Mouse (Mus musculus) ES-Bruce4 (cell line): ENCODE data around the gene Pkmyt1. TPM values are rescaled to one million over a fixed set of nuclear protein-coding genes. Genes with fewer than 3 reads are reported as not detected.

Experiments used
- H3K27ac ChIP-seq: 2 replicates; pipeline ENCODE4 v1.5.1; 2012; ENCODE audit warnings: low read length, inconsistent platforms; ENCODE audit not compliant: insufficient read depth
- H3K27me3 ChIP-seq: 2 replicates; pipeline ENCODE4 v1.6.1; 2012; ENCODE audit warnings: mild to moderate bottlenecking, low read length, inconsistent platforms; ENCODE audit not compliant: control insufficient read depth, poor library complexity, insufficient read depth, severe bottlenecking
- H3K36me3 ChIP-seq: 2 replicates; pipeline ENCODE4 v1.6.1; 2012; ENCODE audit warnings: inconsistent platforms, mild to moderate bottlenecking, low read length, moderate library complexity; ENCODE audit not compliant: control insufficient read depth, poor library complexity, insufficient read depth, severe bottlenecking
- H3K4me1 ChIP-seq: one replicate; pipeline ENCODE4 v1.8.1; 2011; ENCODE audit warnings: low read length; ENCODE audit not compliant: control insufficient read depth, insufficient read depth
- H3K4me3 ChIP-seq: 2 replicates; pipeline ENCODE4 v1.5.1; 2011; ENCODE audit warnings: low read depth, mild to moderate bottlenecking, low read length
- H3K9ac ChIP-seq: 2 replicates; pipeline ENCODE4 v1.6.1; 2012; ENCODE audit warnings: low read depth, mild to moderate bottlenecking, inconsistent platforms; ENCODE audit not compliant: poor library complexity, severe bottlenecking
- H3K9me3 ChIP-seq: replicated peaks from 2 replicates; pipeline ENCODE4 v1.6.1; 2012; ENCODE audit warnings: mild to moderate bottlenecking, low read length, inconsistent platforms; ENCODE audit not compliant: control insufficient read depth, poor library complexity, insufficient read depth, severe bottlenecking
- CTCF ChIP-seq: IDR thresholded peaks from one replicate; pipeline ENCODE4 v1.8.1; 2011; ENCODE audit warnings: low read depth, low read length
- EP300 ChIP-seq: IDR thresholded peaks from 2 replicates; pipeline ENCODE4 v1.6.1; 2011; ENCODE audit warnings: low read depth, low read length; ENCODE audit not compliant: insufficient read depth
- POLR2A ChIP-seq: IDR thresholded peaks from one replicate; pipeline ENCODE4 v1.8.1; 2011; ENCODE audit warnings: low read length; ENCODE audit not compliant: insufficient read depth
- polyA plus RNA-seq: library from polyadenylated mRNA; stranded (reverse); fragments of >200 nt; gene quantifications from 2 replicates; pipeline ENCODE4 v1.2.4, GENCODE M21; 2011; ENCODE audit warnings: low read depth; ENCODE audit not compliant: missing spikeins, insufficient read depth, insufficient read length

The Pkmyt1 gene
- polyA plus RNA-seq, 1 experiment = 26.5 TPM

- Histone ChIP-seq H3K4me1 (peaks cover 2% of the 10 kb centered on the region), H3K9me3 (no peaks in the 10 kb centered on the region), H3K27ac (peak overlapping the region; percentile 2; the same call in 1 of the 2 replicates), H3K4me3 (peak overlapping the region; percentile 79), H3K36me3 (no peaks in the 10 kb centered on the region), H3K27me3 (no peaks in the 10 kb centered on the region), H3K9ac (peak overlapping the region; percentile 91)
- TF ChIP-seq EP300 (no peak), POLR2A (no peak), CTCF (no peak)
Measured at GRCm38 (mm10) chr17:23726758-23727142, 614 bp downstream of the Pkmyt1 start.

- H3K4me1 ChIP-seq = peaks cover under 1% of the 10 kb centered on the region
- H3K27me3 ChIP-seq = no peaks in the 10 kb centered on the region
- no peak for TF ChIP-seq EP300
- TF ChIP-seq POLR2A = no peak
- no peak for TF ChIP-seq CTCF
- H3K9me3 ChIP-seq = no peaks in the 10 kb centered on the region
- no peak overlapping the region for H3K27ac ChIP-seq
- no peaks in the 10 kb centered on the region for H3K36me3 ChIP-seq
- H3K4me3 ChIP-seq = no peak overlapping the region
- H3K9ac ChIP-seq = no peak overlapping the region
Measured at GRCm38 (mm10) chr17:23730441-23730840, 4.3 kb downstream of the Pkmyt1 start.

DNA sequence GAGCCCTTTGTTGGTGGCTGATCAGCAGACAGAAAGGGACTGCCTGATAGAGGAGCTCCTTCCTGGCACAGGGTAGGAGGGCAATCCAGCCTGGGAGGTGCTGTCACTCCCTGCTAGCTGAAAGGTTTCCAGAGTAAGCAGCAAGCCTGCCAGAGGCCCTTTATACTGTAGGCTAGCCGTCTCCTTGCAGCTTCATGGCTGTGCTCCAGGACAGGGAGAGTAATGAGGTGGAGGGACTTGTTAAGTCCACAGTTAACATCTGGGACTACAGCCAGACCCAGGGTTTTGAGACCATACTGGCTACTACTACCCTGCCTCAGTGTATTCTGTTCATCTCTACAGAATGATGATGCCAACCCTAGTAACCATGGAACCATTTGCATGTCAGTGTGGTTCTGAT, 8.2 kb downstream of the Pkmyt1 start:
- H3K36me3 ChIP-seq = no peaks in the 10 kb centered on the region
- no peak for TF ChIP-seq CTCF
- TF ChIP-seq POLR2A = no peak
- TF ChIP-seq EP300 = no peak

DNA sequence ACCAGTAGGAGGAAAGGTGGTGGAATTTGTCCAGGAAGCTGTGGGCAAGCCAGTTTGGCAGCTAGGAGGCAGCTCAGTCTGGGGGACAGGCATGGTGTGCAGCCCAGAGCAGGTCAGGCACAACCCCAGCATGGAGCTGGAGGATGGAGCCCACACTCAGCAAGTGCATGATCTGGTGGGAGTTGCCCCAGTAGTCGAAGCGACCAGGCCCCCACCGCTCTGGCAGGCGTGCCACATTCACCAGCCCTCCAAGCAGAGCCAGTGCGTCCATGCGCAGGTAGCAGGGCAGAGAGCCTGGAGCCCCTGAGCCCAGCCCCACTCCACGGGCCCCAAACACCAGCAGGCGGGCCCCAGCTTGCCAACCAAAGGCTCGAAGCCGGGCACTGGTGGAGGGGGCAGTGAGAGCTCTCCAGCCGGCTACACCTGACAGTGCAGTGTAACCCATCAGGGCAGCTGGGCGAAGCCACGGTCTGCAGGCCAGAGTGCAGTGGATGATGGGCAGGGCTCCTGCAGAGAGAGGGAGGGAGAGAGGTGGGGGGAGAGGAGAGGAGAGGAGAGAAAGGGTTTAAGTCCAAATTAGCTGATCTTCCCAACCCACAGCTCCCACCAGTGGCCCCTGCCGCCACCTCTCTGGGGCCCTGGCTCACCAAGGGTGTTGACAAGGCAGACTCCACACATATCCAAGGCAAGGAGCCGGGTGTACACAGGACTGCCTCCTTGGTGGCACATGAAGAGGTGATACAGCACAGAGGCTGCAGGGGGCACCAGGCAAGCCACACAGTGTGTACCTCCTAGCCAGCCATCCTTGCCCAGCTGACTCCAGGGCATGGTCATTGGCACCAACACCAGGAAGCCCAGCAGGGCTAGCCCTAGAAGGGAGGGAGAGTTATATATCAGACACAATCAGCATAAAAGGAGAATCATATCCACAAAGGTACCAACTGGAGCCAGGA, 11.6 kb downstream of the Pkmyt1 start:
- H3K9me3 ChIP-seq = no peaks in the 10 kb centered on the region
- H3K4me1 ChIP-seq = no peaks in the 10 kb centered on the region
- H3K4me3 ChIP-seq = no peak overlapping the region
- no peak overlapping the region for H3K9ac ChIP-seq
- no peaks in the 10 kb centered on the region for H3K36me3 ChIP-seq
- TF ChIP-seq CTCF (no peak), EP300 (no peak), POLR2A (no peak)
- no peak overlapping the region for H3K27ac ChIP-seq
- no peaks in the 10 kb centered on the region for H3K27me3 ChIP-seq

More for the DNA sequence above, 8.2 kb downstream of the Pkmyt1 start:
- no peak overlapping the region for H3K27ac ChIP-seq
- no peaks in the 10 kb centered on the region for H3K27me3 ChIP-seq
- H3K4me3 ChIP-seq = no peak overlapping the region
- no peak overlapping the region for H3K9ac ChIP-seq
- no peaks in the 10 kb centered on the region for H3K9me3 ChIP-seq
- H3K4me1 ChIP-seq = no peaks in the 10 kb centered on the region

DNA sequence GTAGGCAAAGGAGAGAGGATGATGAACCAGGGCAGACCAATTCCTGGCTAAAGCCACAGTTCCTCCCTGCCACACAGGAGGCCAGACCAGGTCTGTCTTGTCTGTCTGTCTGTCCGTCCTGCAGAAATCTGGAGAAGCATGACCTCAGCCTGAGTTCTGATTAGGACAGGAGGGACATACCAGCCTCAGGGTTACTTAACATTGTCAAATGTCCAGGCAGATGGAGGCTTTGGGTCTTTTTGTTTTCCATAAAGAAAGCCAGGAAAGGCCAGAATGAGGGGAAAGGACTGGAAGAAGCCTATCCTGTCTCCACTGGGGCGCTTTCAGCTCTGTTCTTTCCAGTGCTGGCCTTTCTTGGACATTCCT, 12.7 kb downstream of the Pkmyt1 start:
- TF ChIP-seq POLR2A (no peak), CTCF (no peak), EP300 (no peak)
- H3K4me1 ChIP-seq = no peaks in the 10 kb centered on the region
- H3K9ac ChIP-seq = no peak overlapping the region
- no peaks in the 10 kb centered on the region for H3K36me3 ChIP-seq
- H3K9me3 ChIP-seq = no peaks in the 10 kb centered on the region
- H3K27me3 ChIP-seq = no peaks in the 10 kb centered on the region
- no peak overlapping the region for H3K27ac ChIP-seq
- H3K4me3 ChIP-seq = no peak overlapping the region
